Mouse (Mus musculus): ENCODE measurements around the gene Uhrf1bp1l. TPM values are rescaled to one million over a fixed set of nuclear protein-coding genes. Genes with fewer than 3 reads are reported as not detected.

The Uhrf1bp1l gene
- total and polyA plus RNA-seq, 3 experiments: 7.9 to 27.7 (median 20.6) TPM

- H3K27ac ChIP-seq: no peak overlapping the region
- no peak overlapping the region for H3K4me3 ChIP-seq
- intact Hi-C loops (cut with DNase I): no loop called here
- WGBS: 92% methylated on average over 7 of the region's 7 CpGs
- H3K4me1 ChIP-seq (ENCODE audit: control insufficient read depth, insufficient read depth, low read length): no peaks in the 10 kb centered on the region
- H3K36me3 ChIP-seq (ENCODE audit: control insufficient read depth, insufficient read depth, low read length): no peaks in the 10 kb centered on the region
- no peak overlapping the region for H3K9ac ChIP-seq (ENCODE audit: low read depth, low read length)
- TF ChIP-seq POLR2A (IDR thresholded peaks at IDR 0.05; ENCODE audit: insufficient read depth, low read depth, low read length) (no peak), EP300 (IDR thresholded peaks at IDR 0.05; ENCODE audit: insufficient read depth, low read depth, low read length) (no peak), CTCF (IDR thresholded peaks at IDR 0.05) (no peak)
- no peak for DNase-seq
- H3K79me2 ChIP-seq (replicated peaks; ENCODE audit: control insufficient read depth, insufficient read depth, low read length): no peaks in the 10 kb centered on the region
- H3K27me3 ChIP-seq (ENCODE audit: control insufficient read depth, insufficient read depth, low read length): no peaks in the 10 kb centered on the region
These were observed 111.5 kb downstream of the Uhrf1bp1l start for GRCm38 (mm10) chr10:89856286-89856685.

- Histone ChIP-seq H3K79me2 (replicated peaks; ENCODE audit: control insufficient read depth, insufficient read depth, low read length) (no peaks in the 10 kb centered on the region), H3K27me3 (ENCODE audit: control insufficient read depth, insufficient read depth, low read length) (0 out of 2 replicates have a peak, but pooled peaks cover 3% of the 10 kb centered on the region), H3K9ac (ENCODE audit: low read depth, low read length) (no peak overlapping the region), H3K36me3 (ENCODE audit: control insufficient read depth, insufficient read depth, low read length) (no peaks in the 10 kb centered on the region), H3K4me3 (no peak overlapping the region), H3K27ac (no peak overlapping the region), H3K4me1 (ENCODE audit: control insufficient read depth, insufficient read depth, low read length) (no peaks in the 10 kb centered on the region; the same call in 1 of the 2 replicates)
- 80% methylated on average over 4 of the region's 4 CpGs for WGBS
- TF ChIP-seq EP300 (IDR thresholded peaks at IDR 0.05; ENCODE audit: insufficient read depth, low read depth, low read length) (no peak), POLR2A (IDR thresholded peaks at IDR 0.05; ENCODE audit: insufficient read depth, low read depth, low read length) (no peak), CTCF (IDR thresholded peaks at IDR 0.05) (no peak)
- no peak for DNase-seq
- intact Hi-C loops (cut with DNase I): no loop called here
These were observed 123.4 kb downstream of the Uhrf1bp1l start for GRCm38 (mm10) chr10:89868211-89868610.

GRCm38 (mm10) chr10:89868836-89869235, 124.0 kb downstream of the Uhrf1bp1l start:
- TF ChIP-seq POLR2A (IDR thresholded peaks at IDR 0.05; ENCODE audit: insufficient read depth, low read depth, low read length) (no peak), CTCF (IDR thresholded peaks at IDR 0.05) (no peak), EP300 (IDR thresholded peaks at IDR 0.05; ENCODE audit: insufficient read depth, low read depth, low read length) (no peak)
- Histone ChIP-seq H3K27me3 (ENCODE audit: control insufficient read depth, insufficient read depth, low read length) (0 out of 2 replicates have a peak, but pooled peaks cover 3% of the 10 kb centered on the region), H3K27ac (no peak overlapping the region), H3K4me1 (ENCODE audit: control insufficient read depth, insufficient read depth, low read length) (no peaks in the 10 kb centered on the region; the same call in 1 of the 2 replicates), H3K9ac (ENCODE audit: low read depth, low read length) (no peak overlapping the region), H3K4me3 (no peak overlapping the region), H3K79me2 (replicated peaks; ENCODE audit: control insufficient read depth, insufficient read depth, low read length) (no peaks in the 10 kb centered on the region), H3K36me3 (ENCODE audit: control insufficient read depth, insufficient read depth, low read length) (no peaks in the 10 kb centered on the region)
- WGBS: 55% methylated on average over 3 of the region's 3 CpGs
- no peak for DNase-seq
- intact Hi-C loops (cut with DNase I): no loop called here

Other genes with a start within 250 kb of the Uhrf1bp1l start
- gene Nr1h4, start 211.4 kb upstream of the Uhrf1bp1l start, total RNA-seq (2021): under 1 TPM; 0.23 to 0.48 TPM
- gene Nr1h4, start 211.4 kb upstream of the Uhrf1bp1l start, polyA plus RNA-seq (2012; rRNA removed): 0.20 and 0.61 TPM in 2 replicates
- gene Slc17a8, start 123.7 kb upstream of the Uhrf1bp1l start, total RNA-seq (2021): not detected
- not detected in 2 replicates for gene Slc17a8, start 123.7 kb upstream of the Uhrf1bp1l start, polyA plus RNA-seq (2012; rRNA removed)
- gene Scyl2, start 58.7 kb upstream of the Uhrf1bp1l start, total RNA-seq (2021): 10 to 100 TPM; 15.4 to 16.2 TPM
- gene Scyl2, start 58.7 kb upstream of the Uhrf1bp1l start, polyA plus RNA-seq (2012; rRNA removed): 8.2 and 14.3 TPM in 2 replicates
- 10 to 100 TPM; 12.2 to 13.4 TPM for gene Actr6, start 12.7 kb upstream of the Uhrf1bp1l start, total RNA-seq (2021)
- 1.5 and 6.6 TPM in 2 replicates for gene Actr6, start 12.7 kb upstream of the Uhrf1bp1l start, polyA plus RNA-seq (2012; rRNA removed)
- under 1 TPM; 0.16 to 0.52 TPM for gene Anks1b, start 128.5 kb downstream of the Uhrf1bp1l start, total RNA-seq (2021)
- gene Anks1b, start 128.5 kb downstream of the Uhrf1bp1l start, polyA plus RNA-seq (2012; rRNA removed): 0.12 and 0.80 TPM in 2 replicates

Data from heart, adult 2 months (tissue).